Mouse (Mus musculus): ENCODE results near the gene Ppp1r27. TPM values are rescaled to one million over a fixed set of nuclear protein-coding genes. Genes with fewer than 3 reads are reported as not detected.

Gene Ppp1r27
- polyA plus RNA-seq, 1 experiment from 2014 or later, result not detected

DNA sequence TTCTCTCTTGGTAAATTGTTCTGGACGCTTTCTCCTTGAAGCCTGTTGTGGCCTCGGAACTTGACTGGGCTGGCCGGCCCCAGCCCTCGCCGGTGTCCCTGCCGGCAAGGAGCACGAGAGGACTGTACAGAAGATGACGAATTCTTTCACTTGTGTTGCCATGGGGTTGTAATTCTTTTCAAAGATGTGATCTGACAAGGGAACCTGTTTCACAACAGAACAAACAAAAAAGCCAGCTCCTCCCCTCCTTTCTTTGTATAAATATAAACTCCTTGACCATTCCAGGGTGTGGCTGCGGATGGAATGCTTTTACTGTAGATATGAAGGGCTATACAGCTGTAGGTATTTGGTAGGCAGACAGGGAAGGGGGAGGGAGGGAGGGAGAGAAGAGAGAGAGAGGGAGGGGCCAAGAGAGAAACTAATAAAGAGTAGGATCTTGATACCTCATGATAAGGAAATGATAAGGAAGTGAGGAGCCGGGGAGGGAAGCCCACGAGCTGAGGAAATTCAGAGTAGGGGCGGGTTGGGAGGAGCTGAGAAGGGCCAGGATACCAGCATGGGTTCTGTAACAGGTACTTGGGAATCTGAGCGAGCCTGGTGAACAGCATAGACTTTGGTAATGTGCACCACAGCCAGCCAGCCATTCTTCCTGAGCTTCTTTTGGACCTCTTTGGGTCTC, 43.2 kb downstream of the Ppp1r27 start:
- H3K4me1 ChIP-seq, result peaks cover 47% of the 10 kb centered on the region
- H3K27ac ChIP-seq, result no peak overlapping the region
- H3K36me3 ChIP-seq, result no peaks in the 10 kb centered on the region
- no peak overlapping the region for H3K4me3 ChIP-seq
- no peaks in the 10 kb centered on the region for H3K27me3 ChIP-seq (replicated peaks)
- H3K9ac ChIP-seq, result no peak overlapping the region
- no peak for ATAC-seq
- H3K9me3 ChIP-seq (replicated peaks), result no peaks in the 10 kb centered on the region
- H3K4me2 ChIP-seq, result no peak overlapping the region
- WGBS (ENCODE audit: insufficient replicate concordance), result 71% methylated on average over 13 of the region's 13 CpGs

DNA sequence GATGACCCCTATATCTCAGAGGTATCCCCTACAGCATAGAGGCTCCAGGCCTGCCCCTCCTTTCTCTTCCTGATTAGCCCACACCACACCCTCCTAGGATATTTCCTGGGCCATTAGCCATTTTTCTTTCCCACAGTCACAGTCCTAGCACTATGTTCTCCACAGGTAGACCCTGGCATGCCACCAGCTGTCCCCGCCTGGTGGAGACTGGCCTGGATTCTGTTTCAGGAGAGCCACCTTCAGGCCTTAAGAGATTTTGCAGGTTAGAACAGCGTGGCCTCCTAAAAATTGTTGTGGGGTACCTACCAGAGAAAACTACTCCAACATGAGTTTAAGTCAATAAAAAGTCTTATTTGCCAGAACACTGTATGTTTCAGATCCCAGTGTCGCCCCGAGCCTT, 44.0 kb downstream of the Ppp1r27 start:
- WGBS (ENCODE audit: insufficient replicate concordance), result 60% methylated on average over 4 of the region's 4 CpGs
- Histone ChIP-seq H3K4me3 (no peak overlapping the region), H3K4me1 (peaks cover 46% of the 10 kb centered on the region), H3K4me2 (no peak overlapping the region), H3K9ac (no peak overlapping the region), H3K27ac (no peak overlapping the region), H3K9me3 (replicated peaks) (no peaks in the 10 kb centered on the region), H3K36me3 (no peaks in the 10 kb centered on the region), H3K27me3 (replicated peaks) (no peaks in the 10 kb centered on the region)
- no peak for ATAC-seq

DNA sequence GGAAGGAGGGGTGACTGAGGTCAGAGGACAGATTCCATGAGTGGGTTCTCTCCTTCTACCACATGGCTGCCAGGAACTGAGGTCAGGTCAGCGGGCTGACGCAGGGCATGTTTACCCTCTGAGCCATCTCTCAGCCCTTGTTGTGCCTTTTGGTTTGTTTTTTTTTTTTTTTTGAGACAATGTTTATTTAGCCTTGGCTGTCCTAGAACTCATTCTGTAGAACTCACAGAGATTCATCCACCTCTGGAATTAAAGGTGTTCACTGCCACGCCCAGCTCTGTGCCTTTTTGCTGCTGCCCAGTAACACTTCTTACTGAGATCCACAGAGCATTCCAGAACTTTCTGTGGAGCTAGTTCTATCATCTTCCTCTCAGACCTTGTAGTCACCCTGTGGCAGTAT, 45.3 kb downstream of the Ppp1r27 start:
- Histone ChIP-seq H3K4me3 (no peak overlapping the region), H3K27ac (no peak overlapping the region), H3K36me3 (no peaks in the 10 kb centered on the region), H3K27me3 (replicated peaks) (no peaks in the 10 kb centered on the region), H3K4me1 (peaks cover 34% of the 10 kb centered on the region), H3K9me3 (replicated peaks) (no peaks in the 10 kb centered on the region), H3K4me2 (no peak overlapping the region), H3K9ac (no peak overlapping the region)
- ATAC-seq, result no peak
- 80% methylated on average over 3 of the region's 3 CpGs for WGBS (ENCODE audit: insufficient replicate concordance)

DNA sequence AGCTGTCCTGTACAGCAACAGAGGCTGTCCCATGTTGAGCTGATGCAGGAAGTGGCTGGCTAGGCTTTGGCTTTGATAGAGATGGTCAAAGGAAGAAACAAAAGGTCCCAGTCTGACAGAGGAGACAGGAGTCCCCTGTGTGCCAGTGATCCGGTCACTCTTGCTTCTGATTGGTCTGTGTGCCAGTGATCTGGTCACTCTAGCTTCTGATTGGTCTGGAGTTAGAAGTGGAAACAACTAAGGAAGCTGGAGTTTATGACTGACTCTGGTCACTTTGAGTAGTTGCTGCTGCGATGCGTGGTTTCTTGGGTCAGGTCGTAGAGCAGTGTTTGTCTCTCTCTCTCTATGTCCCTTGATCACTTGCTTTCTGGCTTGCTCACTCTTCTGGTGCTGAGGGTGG, 49.2 kb downstream of the Ppp1r27 start:
- 64% methylated on average over 4 of the region's 4 CpGs for WGBS (ENCODE audit: insufficient replicate concordance)
- no peaks in the 10 kb centered on the region for H3K9me3 ChIP-seq (replicated peaks)
- no peak overlapping the region for H3K9ac ChIP-seq
- H3K4me1 ChIP-seq, result peaks cover 11% of the 10 kb centered on the region; the same call in 1 of the 2 replicates
- no peaks in the 10 kb centered on the region for H3K27me3 ChIP-seq (replicated peaks)
- no peak for ATAC-seq
- peaks cover 26% of the 10 kb centered on the region for H3K36me3 ChIP-seq
- H3K4me3 ChIP-seq, result no peak overlapping the region
- no peak overlapping the region for H3K4me2 ChIP-seq
- no peak overlapping the region for H3K27ac ChIP-seq

DNA sequence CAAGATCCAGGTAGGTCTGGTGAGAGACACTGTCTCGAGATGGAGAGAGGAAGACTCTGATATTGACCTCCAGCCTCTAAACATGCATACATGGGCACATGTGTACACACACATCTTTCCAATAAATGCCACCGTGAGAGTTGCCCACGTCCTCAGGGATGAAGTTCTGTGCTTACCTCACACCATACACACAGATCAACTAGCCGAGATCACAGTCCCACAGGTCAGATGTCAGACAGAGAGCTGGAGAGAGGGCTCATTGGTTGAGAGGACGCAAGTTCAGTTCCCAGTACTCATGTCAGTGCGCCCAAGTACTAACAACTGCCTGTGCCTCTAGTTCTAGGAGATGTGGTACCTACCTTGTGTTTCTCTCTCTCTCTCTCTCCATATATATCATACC, 49.9 kb downstream of the Ppp1r27 start:
- no peak overlapping the region for H3K4me2 ChIP-seq
- no peak overlapping the region for H3K27ac ChIP-seq
- peaks cover 7% of the 10 kb centered on the region; the same call in 1 of the 2 replicates for H3K4me1 ChIP-seq
- WGBS (ENCODE audit: insufficient replicate concordance), result 50% methylated on average over 6 of the region's 6 CpGs
- peaks cover 33% of the 10 kb centered on the region for H3K36me3 ChIP-seq
- H3K4me3 ChIP-seq, result no peak overlapping the region
- no peak overlapping the region for H3K9ac ChIP-seq
- no peaks in the 10 kb centered on the region for H3K9me3 ChIP-seq (replicated peaks)
- H3K27me3 ChIP-seq (replicated peaks), result no peaks in the 10 kb centered on the region
- no peak for ATAC-seq

DNA sequence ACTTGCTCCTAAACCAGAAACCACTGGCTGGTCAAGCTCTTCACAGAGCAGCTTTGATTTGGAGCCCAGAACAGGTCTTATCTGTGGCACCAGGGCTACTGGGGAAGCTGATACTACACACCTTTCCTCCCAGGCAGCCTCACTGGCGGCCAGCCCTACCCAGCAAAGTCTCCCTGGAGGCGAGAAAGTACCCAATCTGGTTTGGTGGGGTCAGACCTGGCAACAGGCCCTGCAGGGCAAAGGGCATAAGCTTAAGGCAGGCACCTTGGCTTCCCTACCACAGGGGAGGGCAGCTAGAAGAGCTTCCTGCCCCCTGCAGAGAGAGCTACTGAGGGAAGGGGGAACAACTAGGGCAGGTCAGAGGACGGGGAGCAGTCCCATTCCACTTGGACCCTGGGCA, 50.6 kb downstream of the Ppp1r27 start:
- H3K4me3 ChIP-seq, result no peak overlapping the region
- H3K36me3 ChIP-seq, result peaks cover 39% of the 10 kb centered on the region
- 9% methylated on average over 3 of the region's 3 CpGs for WGBS (ENCODE audit: insufficient replicate concordance)
- H3K27me3 ChIP-seq (replicated peaks), result no peaks in the 10 kb centered on the region
- no peak overlapping the region for H3K4me2 ChIP-seq
- H3K9ac ChIP-seq, result no peak overlapping the region
- no peaks in the 10 kb centered on the region for H3K9me3 ChIP-seq (replicated peaks)
- H3K27ac ChIP-seq, result no peak overlapping the region
- peaks cover 7% of the 10 kb centered on the region; the same call in 1 of the 2 replicates for H3K4me1 ChIP-seq
- no peak for ATAC-seq

Other genes with a start within 250 kb of the Ppp1r27 start
- gene Actg1, start 202.6 kb downstream of the Ppp1r27 start, polyA plus RNA-seq (2016; fragmentation: Nextera tagmentation; extraction: Ambion mirVana), result 952 and 1,008 TPM in 2 replicates
- gene Fscn2, start 189.6 kb downstream of the Ppp1r27 start, polyA plus RNA-seq (2016; fragmentation: Nextera tagmentation; extraction: Ambion mirVana), result 0.16 and 0.18 TPM in 2 replicates
- 12.8 and 13.1 TPM in 2 replicates for gene Faap100, start 172.4 kb downstream of the Ppp1r27 start, polyA plus RNA-seq (2016; fragmentation: Nextera tagmentation; extraction: Ambion mirVana)
- gene Nploc4, start 113.4 kb downstream of the Ppp1r27 start, polyA plus RNA-seq (2016; fragmentation: Nextera tagmentation; extraction: Ambion mirVana), result 44.9 and 46.3 TPM in 2 replicates
- not detected in 2 replicates for gene Tspan10, start 108.5 kb downstream of the Ppp1r27 start, polyA plus RNA-seq (2016; fragmentation: Nextera tagmentation; extraction: Ambion mirVana)
- 0.13 and 0.25 TPM in 2 replicates for gene Pde6g, start 97.6 kb downstream of the Ppp1r27 start, polyA plus RNA-seq (2016; fragmentation: Nextera tagmentation; extraction: Ambion mirVana)
- 8.1 and 9.6 TPM in 2 replicates for gene Oxld1, start 93.1 kb downstream of the Ppp1r27 start, polyA plus RNA-seq (2016; fragmentation: Nextera tagmentation; extraction: Ambion mirVana)
- gene Ccdc137, start 93.0 kb downstream of the Ppp1r27 start, polyA plus RNA-seq (2016; fragmentation: Nextera tagmentation; extraction: Ambion mirVana), result 31.3 and 32.3 TPM in 2 replicates
- gene Arl16, start 83.5 kb downstream of the Ppp1r27 start, polyA plus RNA-seq (2016; fragmentation: Nextera tagmentation; extraction: Ambion mirVana), result 22.3 and 24.2 TPM in 2 replicates
- gene Mrpl12, start 66.5 kb downstream of the Ppp1r27 start, polyA plus RNA-seq (2016; fragmentation: Nextera tagmentation; extraction: Ambion mirVana), result 161 and 166 TPM in 2 replicates
- gene Slc25a10, start 59.3 kb downstream of the Ppp1r27 start, polyA plus RNA-seq (2016; fragmentation: Nextera tagmentation; extraction: Ambion mirVana), result 47.0 and 54.9 TPM in 2 replicates
- 8.5 and 9.6 TPM in 2 replicates for gene Gcgr, start 20.4 kb downstream of the Ppp1r27 start, polyA plus RNA-seq (2016; fragmentation: Nextera tagmentation; extraction: Ambion mirVana)
- gene Mcrip1, start 1.4 kb downstream of the Ppp1r27 start, polyA plus RNA-seq (2016; fragmentation: Nextera tagmentation; extraction: Ambion mirVana), result 60.4 and 61.8 TPM in 2 replicates
- gene P4hb, start 22.1 kb upstream of the Ppp1r27 start, polyA plus RNA-seq (2016; fragmentation: Nextera tagmentation; extraction: Ambion mirVana), result 443 and 468 TPM in 2 replicates
- 337 and 356 TPM in 2 replicates for gene Arhgdia, start 30.5 kb upstream of the Ppp1r27 start, polyA plus RNA-seq (2016; fragmentation: Nextera tagmentation; extraction: Ambion mirVana)
- 542 and 545 TPM in 2 replicates for gene Alyref, start 47.2 kb upstream of the Ppp1r27 start, polyA plus RNA-seq (2016; fragmentation: Nextera tagmentation; extraction: Ambion mirVana)
- 118 and 120 TPM in 2 replicates for gene Anapc11, start 47.3 kb upstream of the Ppp1r27 start, polyA plus RNA-seq (2016; fragmentation: Nextera tagmentation; extraction: Ambion mirVana)
- 5.0 and 6.6 TPM in 2 replicates for gene Npb, start 57.3 kb upstream of the Ppp1r27 start, polyA plus RNA-seq (2016; fragmentation: Nextera tagmentation; extraction: Ambion mirVana)
- gene Pcyt2, start 66.8 kb upstream of the Ppp1r27 start, polyA plus RNA-seq (2016; fragmentation: Nextera tagmentation; extraction: Ambion mirVana), result 135 and 142 TPM in 2 replicates
- gene Sirt7, start 74.1 kb upstream of the Ppp1r27 start, polyA plus RNA-seq (2016; fragmentation: Nextera tagmentation; extraction: Ambion mirVana), result 43.1 and 45.3 TPM in 2 replicates
- 53.4 and 58.3 TPM in 2 replicates for gene Mafg, start 82.5 kb upstream of the Ppp1r27 start, polyA plus RNA-seq (2016; fragmentation: Nextera tagmentation; extraction: Ambion mirVana)
- gene Pycr1, start 92.6 kb upstream of the Ppp1r27 start, polyA plus RNA-seq (2016; fragmentation: Nextera tagmentation; extraction: Ambion mirVana), result 11.0 and 11.3 TPM in 2 replicates
- 0.23 and 0.47 TPM in 2 replicates for gene Myadml2, start 97.0 kb upstream of the Ppp1r27 start, polyA plus RNA-seq (2016; fragmentation: Nextera tagmentation; extraction: Ambion mirVana)
- 0.31 and 0.38 TPM in 2 replicates for gene Notum, start 110.0 kb upstream of the Ppp1r27 start, polyA plus RNA-seq (2016; fragmentation: Nextera tagmentation; extraction: Ambion mirVana)
- 65.1 and 65.2 TPM in 2 replicates for gene Aspscr1, start 121.8 kb upstream of the Ppp1r27 start, polyA plus RNA-seq (2016; fragmentation: Nextera tagmentation; extraction: Ambion mirVana)
- 130 and 137 TPM in 2 replicates for gene Cenpx, start 162.6 kb upstream of the Ppp1r27 start, polyA plus RNA-seq (2016; fragmentation: Nextera tagmentation; extraction: Ambion mirVana)
- 23.3 and 23.6 TPM in 2 replicates for gene Lrrc45, start 162.8 kb upstream of the Ppp1r27 start, polyA plus RNA-seq (2016; fragmentation: Nextera tagmentation; extraction: Ambion mirVana)
- gene Rac3, start 170.3 kb upstream of the Ppp1r27 start, polyA plus RNA-seq (2016; fragmentation: Nextera tagmentation; extraction: Ambion mirVana), result 2.8 and 3.1 TPM in 2 replicates
- 8.4 and 10.0 TPM in 2 replicates for gene Dcxr, start 176.1 kb upstream of the Ppp1r27 start, polyA plus RNA-seq (2016; fragmentation: Nextera tagmentation; extraction: Ambion mirVana)
- 0.13 TPM in 1 of 2 replicates, not detected in the other for gene Cbr2, start 181.0 kb upstream of the Ppp1r27 start, polyA plus RNA-seq (2016; fragmentation: Nextera tagmentation; extraction: Ambion mirVana)
- 6.4 and 7.3 TPM in 2 replicates for gene Hmga1b, start 211.7 kb upstream of the Ppp1r27 start, polyA plus RNA-seq (2016; fragmentation: Nextera tagmentation; extraction: Ambion mirVana)
- gene Rfng, start 233.1 kb upstream of the Ppp1r27 start, polyA plus RNA-seq (2016; fragmentation: Nextera tagmentation; extraction: Ambion mirVana), result 22.4 and 22.9 TPM in 2 replicates
- 128 and 135 TPM in 2 replicates for gene Gps1, start 233.1 kb upstream of the Ppp1r27 start, polyA plus RNA-seq (2016; fragmentation: Nextera tagmentation; extraction: Ambion mirVana)
- gene Dus1l, start 245.3 kb upstream of the Ppp1r27 start, polyA plus RNA-seq (2016; fragmentation: Nextera tagmentation; extraction: Ambion mirVana), result 99.5 and 100.0 TPM in 2 replicates

All from liver, embryonic 12.5 days (tissue).